Mouse (Mus musculus) kidney, embryonic 14.5 days (tissue): Measurements from ENCODE around the gene Qrich2. TPM values are rescaled to one million over a fixed set of nuclear protein-coding genes. Genes with fewer than 3 reads are reported as not detected.

Experiments used
- ATAC-seq: fragments of 200-750 bp; cut with Nextera tagmentation; 2 replicates; pipeline ENCODE4 v1.8.0; 2017; ENCODE audit warnings: moderate number of reproducible peaks, mild to moderate bottlenecking, moderate TSS enrichment, moderate library complexity; ENCODE audit not compliant: low FRiP score, low TSS enrichment
- H3K27ac ChIP-seq: fragments of 300-500 bp; sonication (generic); 2 replicates; pipeline ENCODE4 v1.5.1; 2014; ENCODE audit warnings: low read depth, mild to moderate bottlenecking, low read length, moderate library complexity, mixed read lengths
- H3K27me3 ChIP-seq: fragments of 300-500 bp; sonication (generic); 2 replicates; pipeline ENCODE4 v1.6.1; 2014; ENCODE audit warnings: mild to moderate bottlenecking, low read length; ENCODE audit not compliant: control insufficient read depth, insufficient read depth
- H3K36me3 ChIP-seq: fragments of 300-500 bp; sonication (generic); 2 replicates; pipeline ENCODE4 v1.6.1; 2014; ENCODE audit warnings: low read length, mixed read lengths; ENCODE audit not compliant: control insufficient read depth, insufficient read depth
- H3K4me1 ChIP-seq: fragments of 300-500 bp; sonication (generic); 2 replicates; pipeline ENCODE4 v1.6.1; 2014; ENCODE audit warnings: low read length, mixed read lengths; ENCODE audit not compliant: control insufficient read depth, insufficient read depth
- H3K4me2 ChIP-seq: fragments of 300-500 bp; sonication (generic); replicated peaks from 2 replicates; pipeline ENCODE4 v1.6.1; 2014; ENCODE audit warnings: low read depth, mild to moderate bottlenecking, low read length
- H3K4me3 ChIP-seq: fragments of 300-500 bp; sonication (generic); 2 replicates; pipeline ENCODE4 v1.5.1; 2014; ENCODE audit warnings: mild to moderate bottlenecking, low read length
- H3K9ac ChIP-seq: fragments of 300-500 bp; sonication (generic); 2 replicates; pipeline ENCODE4 v1.6.1; 2014; ENCODE audit warnings: low read depth, mild to moderate bottlenecking, low read length, moderate library complexity
- H3K9me3 ChIP-seq: fragments of 300-500 bp; sonication (generic); 2 replicates; pipeline ENCODE4 v1.6.1; 2016; ENCODE audit warnings: low read length; ENCODE audit not compliant: control insufficient read depth
- WGBS: fragments of 180-500 bp; shearing (Covaris S2); extraction: QIAGEN DNeasy Blood & Tissue Kit; methylation state at CpG from one replicate; pipeline ENCODE4 v1.1.7; 2014; 5-methylcytosine and 5-hydroxymethylcytosine counted together
- polyA plus RNA-seq: library from polyadenylated mRNA; unstranded; fragments of >200 nt; fragmentation: Nextera tagmentation; extraction: Ambion mirVana; gene quantifications from 2 replicates; pipeline ENCODE4 v1.2.1, GENCODE M21; 2014

Qrich2 gene
- polyA plus RNA-seq, 1 experiment from 2014 or later = 0.39 TPM

GRCm38 (mm10) chr11:116463833-116464232 is 2.2 kb downstream of the Qrich2 start:
- ATAC-seq = peak; percentile 64; the same call in 1 of the 2 replicates
- H3K4me2 ChIP-seq = no peak overlapping the region
- H3K4me3 ChIP-seq = no peak overlapping the region
- no peak overlapping the region for H3K27ac ChIP-seq
- no peak overlapping the region for H3K9ac ChIP-seq
- H3K4me1 ChIP-seq = no peaks in the 10 kb centered on the region
- H3K36me3 ChIP-seq = no peaks in the 10 kb centered on the region
- H3K27me3 ChIP-seq = no peaks in the 10 kb centered on the region
- H3K9me3 ChIP-seq = no peaks in the 10 kb centered on the region
- WGBS = 0% methylated on average over 2 of the region's 2 CpGs

GRCm38 (mm10) chr11:116463338-116463737 is 2.7 kb downstream of the Qrich2 start:
- 0 out of 2 replicates have a peak, but pooled peaks have one; percentile 36 for ATAC-seq
- no peaks in the 10 kb centered on the region for H3K4me1 ChIP-seq
- H3K4me2 ChIP-seq = no peak overlapping the region
- no peaks in the 10 kb centered on the region for H3K9me3 ChIP-seq
- H3K9ac ChIP-seq = no peak overlapping the region
- H3K36me3 ChIP-seq = no peaks in the 10 kb centered on the region
- WGBS = 56% methylated on average over 5 of the region's 5 CpGs
- H3K27ac ChIP-seq = no peak overlapping the region
- no peak overlapping the region for H3K4me3 ChIP-seq
- no peaks in the 10 kb centered on the region for H3K27me3 ChIP-seq

GRCm38 (mm10) chr11:116459786-116460185 is 6.3 kb downstream of the Qrich2 start:
- no peak overlapping the region for H3K4me2 ChIP-seq

GRCm38 (mm10) chr11:116456234-116456633 is 9.8 kb downstream of the Qrich2 start:
- Histone ChIP-seq H3K4me1 (no peaks in the 10 kb centered on the region), H3K27ac (no peak overlapping the region), H3K36me3 (no peaks in the 10 kb centered on the region), H3K27me3 (0 out of 2 replicates have a peak, but pooled peaks cover 3% of the 10 kb centered on the region), H3K9me3 (no peaks in the 10 kb centered on the region), H3K9ac (no peak overlapping the region), H3K4me2 (no peak overlapping the region), H3K4me3 (no peak overlapping the region)
- 87% methylated on average over 8 of the region's 8 CpGs for WGBS
- no peak for ATAC-seq

More at GRCm38 (mm10) chr11:116459786-116460185, 6.3 kb downstream of the Qrich2 start:
- H3K9me3 ChIP-seq = no peaks in the 10 kb centered on the region
- WGBS = 69% methylated on average over 4 of the region's 4 CpGs
- no peak overlapping the region for H3K4me3 ChIP-seq
- H3K36me3 ChIP-seq = no peaks in the 10 kb centered on the region
- ATAC-seq = no peak
- no peak overlapping the region for H3K27ac ChIP-seq
- 0 out of 2 replicates have a peak, but pooled peaks cover 3% of the 10 kb centered on the region for H3K27me3 ChIP-seq
- no peak overlapping the region for H3K9ac ChIP-seq
- H3K4me1 ChIP-seq = no peaks in the 10 kb centered on the region

GRCm38 (mm10) chr11:116453889-116454288 is 12.2 kb downstream of the Qrich2 start:
- no peak for ATAC-seq
- Histone ChIP-seq H3K9ac (no peak overlapping the region), H3K4me1 (no peaks in the 10 kb centered on the region), H3K27ac (no peak overlapping the region), H3K4me3 (no peak overlapping the region), H3K27me3 (0 out of 2 replicates have a peak, but pooled peaks cover 3% of the 10 kb centered on the region), H3K9me3 (peaks cover 3% of the 10 kb centered on the region; the same call in 1 of the 2 replicates), H3K36me3 (no peaks in the 10 kb centered on the region), H3K4me2 (no peak overlapping the region)
- WGBS = 89% methylated on average over 10 of the region's 10 CpGs

- no peak for ATAC-seq
- H3K4me2 ChIP-seq = no peak overlapping the region
- no peak overlapping the region for H3K4me3 ChIP-seq
- H3K36me3 ChIP-seq = no peaks in the 10 kb centered on the region
- H3K27me3 ChIP-seq = peaks cover 13% of the 10 kb centered on the region; the same call in 1 of the 2 replicates
- WGBS = 95% methylated on average over 3 of the region's 3 CpGs
- H3K9me3 ChIP-seq = peaks cover 3% of the 10 kb centered on the region; the same call in 1 of the 2 replicates
- peaks cover 7% of the 10 kb centered on the region for H3K4me1 ChIP-seq
- no peak overlapping the region for H3K9ac ChIP-seq
- no peak overlapping the region for H3K27ac ChIP-seq
Observed at GRCm38 (mm10) chr11:116449341-116449740, 16.7 kb downstream of the Qrich2 start.

- H3K4me2 ChIP-seq = no peak overlapping the region
- peaks cover 3% of the 10 kb centered on the region; the same call in 1 of the 2 replicates for H3K9me3 ChIP-seq
- no peak overlapping the region for H3K4me3 ChIP-seq
- peaks cover 7% of the 10 kb centered on the region for H3K4me1 ChIP-seq
- ATAC-seq = no peak
- H3K9ac ChIP-seq = no peak overlapping the region
- no peaks in the 10 kb centered on the region for H3K36me3 ChIP-seq
- WGBS = 73% methylated on average over 5 of the region's 5 CpGs
- no peak overlapping the region for H3K27ac ChIP-seq
- peaks cover 13% of the 10 kb centered on the region; the same call in 1 of the 2 replicates for H3K27me3 ChIP-seq
Observed at GRCm38 (mm10) chr11:116447822-116448221, 18.2 kb downstream of the Qrich2 start.

GRCm38 (mm10) chr11:116446308-116446887 is 19.6 kb downstream of the Qrich2 start:
- 21% methylated on average over 19 of the region's 19 CpGs for WGBS
- H3K4me2 ChIP-seq = peak overlapping the region; percentile 1; the same call in 1 of the 2 replicates
- peaks cover 7% of the 10 kb centered on the region for H3K4me1 ChIP-seq
- peak; percentile 25; the same call in 1 of the 2 replicates for ATAC-seq
- H3K9ac ChIP-seq = 0 out of 2 replicates have a peak overlapping the region, but pooled peaks have one; percentile 35
- peaks cover 13% of the 10 kb centered on the region; the same call in 1 of the 2 replicates for H3K27me3 ChIP-seq
- no peaks in the 10 kb centered on the region for H3K36me3 ChIP-seq
- H3K9me3 ChIP-seq = peaks cover 3% of the 10 kb centered on the region; the same call in 1 of the 2 replicates
- H3K27ac ChIP-seq = no peak overlapping the region
- H3K4me3 ChIP-seq = no peak overlapping the region

- H3K4me3 ChIP-seq = no peak overlapping the region
- peak; percentile 56 for ATAC-seq
- H3K27me3 ChIP-seq = peaks cover 13% of the 10 kb centered on the region; the same call in 1 of the 2 replicates
- peaks cover 3% of the 10 kb centered on the region; the same call in 1 of the 2 replicates for H3K9me3 ChIP-seq
- H3K36me3 ChIP-seq = no peaks in the 10 kb centered on the region
- peaks cover 7% of the 10 kb centered on the region for H3K4me1 ChIP-seq
- no peak overlapping the region for H3K9ac ChIP-seq
- no peak overlapping the region for H3K27ac ChIP-seq
- 28% methylated on average over 14 of the region's 16 CpGs for whole genome bisulfite sequencing
- peak overlapping the region; percentile 10 for H3K4me2 ChIP-seq
Observed at GRCm38 (mm10) chr11:116445596-116446307, 20.3 kb downstream of the Qrich2 start.
